Comparison of ENCODE assay signal across 17 mouse cellular contexts in the genomic region with DNA sequence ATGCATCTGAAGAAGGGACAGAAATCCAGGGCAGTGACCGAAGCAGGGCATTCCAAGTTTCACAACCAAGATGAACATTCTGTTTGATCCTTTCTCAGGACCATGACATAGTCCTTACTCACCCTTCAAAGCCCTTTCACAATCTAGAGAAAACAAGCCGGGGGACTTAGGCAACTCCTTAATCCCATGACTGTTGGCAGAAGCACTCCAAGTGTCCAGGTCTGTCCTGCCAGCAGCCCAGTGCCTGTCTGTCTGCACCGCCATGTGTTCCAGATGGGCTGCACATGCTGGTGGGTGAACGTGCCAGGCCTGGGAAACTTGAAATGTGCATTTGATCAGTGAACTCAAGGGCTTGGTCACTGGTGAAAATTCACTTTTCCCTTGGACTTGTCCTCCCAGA.
A peak's percentile ranks its signal among the peaks of the same experiment; 100 is the strongest.
DNase-seq lines count a peak whose midpoint lies in the region; ATAC-seq lines count a peak whose summit lies in the region.
"Had no signal": no experiment of that assay in that cellular context is flagged by ENCODE, and none has a peak within 500 bp of the region (broad histone marks: within the 10 kb centered on the region; RNA-seq: fewer than 3 reads in every experiment).

No protein-coding gene starts in this region.

- H3K4me1 ChIP-seq in heart, embryonic 14.5 days (ENCODE audit: control insufficient read depth in 2 of 2, insufficient read depth in 2 of 2, low read length in 2 of 2), result peaks cover 0 to 5% of the 10 kb centered on the region in 2 experiments; a peak in 2 of 4 replicates
- H3K4me1 ChIP-seq in heart, embryonic 11.5 days (ENCODE audit: control insufficient read depth, insufficient read depth, low read length), result peaks cover 6% of the 10 kb centered on the region
- peaks cover 27% of the 10 kb centered on the region for H3K4me1 ChIP-seq in kidney, embryonic 15.5 days
- H3K4me1 ChIP-seq: liver, embryonic 15.5 days had no signal

- no peak overlapping the region for H3K4me3 ChIP-seq in heart, embryonic 14.5 days (ENCODE audit: control insufficient read depth in 1 of 2, insufficient read depth in 1 of 2, low read depth in 1 of 2, low read length in 2 of 2)
- no peak overlapping the region for H3K4me3 ChIP-seq in heart, embryonic 11.5 days (ENCODE audit: low read depth, low read length)
- H3K4me3 ChIP-seq in kidney, embryonic 15.5 days (replicated peaks), result no peak overlapping the region
- H3K4me3 ChIP-seq: liver, embryonic 15.5 days had no signal

- H3K4me2 ChIP-seq in heart, embryonic 14.5 days (ENCODE audit: low read length), result no peak overlapping the region
- no peak overlapping the region for H3K4me2 ChIP-seq in heart, embryonic 11.5 days
- no peak overlapping the region for H3K4me2 ChIP-seq in kidney, embryonic 15.5 days
- H3K4me2 ChIP-seq: liver, embryonic 15.5 days had no signal

- WGBS in heart, embryonic 14.5 days, result 83% methylated on average over 4 of the region's 4 CpGs
- WGBS in heart, embryonic 11.5 days (ENCODE audit: insufficient replicate concordance), result 73% methylated on average over 4 of the region's 4 CpGs
- 93% methylated on average over 4 of the region's 4 CpGs for WGBS in kidney, embryonic 15.5 days

- ATAC-seq in heart, embryonic 14.5 days (ENCODE audit: insufficient number of reproducible peaks, insufficient read depth, low FRiP score, low read depth), result peak; percentile 43; the same call in 1 of the 2 replicates
- no peak for ATAC-seq in heart, embryonic 11.5 days (replicated peaks; ENCODE audit: insufficient number of reproducible peaks, low FRiP score, low TSS enrichment)
- ATAC-seq in kidney, embryonic 15.5 days (replicated peaks; ENCODE audit: low FRiP score), result no peak

- 0 out of 2 replicates have a peak, but pooled peaks cover 2% of the 10 kb centered on the region for H3K9me3 ChIP-seq in heart, embryonic 14.5 days (ENCODE audit: control insufficient read depth, low read length)
- H3K9me3 ChIP-seq in heart, embryonic 11.5 days (replicated peaks; ENCODE audit: control insufficient read depth, low read length), result peaks cover 3% of the 10 kb centered on the region; the same call in 1 of the 2 replicates
- peaks cover 3% of the 10 kb centered on the region; the same call in 1 of the 2 replicates for H3K9me3 ChIP-seq in kidney, embryonic 15.5 days (replicated peaks)
- H3K9me3 ChIP-seq: liver, embryonic 15.5 days had no signal

- no peak overlapping the region for H3K9ac ChIP-seq in heart, embryonic 14.5 days (ENCODE audit: low read length)
- no peak overlapping the region for H3K9ac ChIP-seq in heart, embryonic 11.5 days (ENCODE audit: low read depth, low read length)
- H3K9ac ChIP-seq in kidney, embryonic 15.5 days, result no peak overlapping the region
- H3K9ac ChIP-seq: liver, embryonic 15.5 days had no signal

- peak; percentile 57 for DNase-seq in adrenal gland, adult 2 months
- no peak for DNase-seq in adrenal gland, postnatal 25 days
- peak; percentile 33 for DNase-seq in fat pad, adult 2 months (ENCODE audit: extremely low read depth, low read depth, low spot score)
- DNase-seq in lung, postnatal 25 days (ENCODE audit: low spot score), result peak; percentile 56
- no peak for DNase-seq in thymus, postnatal 14 days
- DNase-seq: cerebellum, adult 9-10 months; gastrocnemius, postnatal 36 days; kidney, adult 8-10 months; kidney, postnatal 36 days; layer of hippocampus, adult 9-11 months; midbrain, embryonic 14.5 days; retina, postnatal 1 day had no signal

- no peaks in the 10 kb centered on the region for H3K27me3 ChIP-seq in heart, embryonic 14.5 days (ENCODE audit: control insufficient read depth, insufficient read depth, low read length)
- H3K27me3 ChIP-seq in heart, embryonic 11.5 days (ENCODE audit: control insufficient read depth, insufficient read depth, low read length), result no peaks in the 10 kb centered on the region
- H3K27me3 ChIP-seq in kidney, embryonic 15.5 days, result no peaks in the 10 kb centered on the region
- H3K27me3 ChIP-seq: CH12.LX; liver, embryonic 15.5 days had no signal

- H3K36me3 ChIP-seq in heart, embryonic 14.5 days (ENCODE audit: control insufficient read depth, insufficient read depth, low read length), result no peaks in the 10 kb centered on the region
- no peaks in the 10 kb centered on the region for H3K36me3 ChIP-seq in heart, embryonic 11.5 days (ENCODE audit: control insufficient read depth, insufficient read depth, low read length)
- no peaks in the 10 kb centered on the region for H3K36me3 ChIP-seq in kidney, embryonic 15.5 days
- H3K36me3 ChIP-seq: liver, embryonic 15.5 days had no signal

- H3K27ac ChIP-seq in heart, embryonic 14.5 days (replicated peaks in 1 of 2; ENCODE audit: control insufficient read depth in 1 of 2, insufficient read depth in 1 of 2, low read depth in 2 of 2, low read length in 2 of 2), result no peak overlapping the region
- H3K27ac ChIP-seq in heart, embryonic 11.5 days (ENCODE audit: low read depth, low read length), result no peak overlapping the region
- no peak overlapping the region for H3K27ac ChIP-seq in kidney, embryonic 15.5 days
- H3K27ac ChIP-seq: liver, embryonic 15.5 days had no signal

Comparison
In these comparisons a context has a peak if more than half of its experiments do, and no peak if none do; other contexts are left out.
1. DNase-seq: peak in adrenal gland, adult 2 months (single experiment), fat pad, adult 2 months (single experiment) and lung, postnatal 25 days (single experiment); none in adrenal gland, postnatal 25 days (single experiment) and thymus, postnatal 14 days (single experiment).